Mouse (Mus musculus): ENCODE measurements at regions not wholly inside any gene's neighbourhood (a gene's known extent, or its start where the extent isn't known, plus 50 kb on each side); places are given as distances from the start of the nearest gene placed in this dataset.

DNA sequence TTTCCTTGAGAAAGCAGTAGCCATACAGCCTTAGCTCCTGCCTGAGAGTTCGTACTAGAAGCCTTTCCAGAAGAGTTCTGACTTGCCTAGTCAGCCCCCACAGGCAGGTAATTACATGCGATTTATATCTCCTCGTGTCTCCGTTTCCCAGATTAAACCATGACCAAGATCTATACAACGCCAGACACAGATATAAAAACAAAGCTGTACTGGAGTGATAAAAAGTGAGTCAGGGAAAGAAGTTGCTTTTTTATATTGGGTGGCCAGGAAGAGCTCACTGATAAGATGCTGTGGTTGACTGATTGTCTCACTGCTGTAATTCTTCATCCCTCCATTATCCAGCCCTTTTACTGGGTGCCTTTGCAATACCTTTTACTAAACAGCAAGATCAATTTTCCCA is 64.4 kb upstream of the Asb5 start:
- DNase-seq = no peak

DNA sequence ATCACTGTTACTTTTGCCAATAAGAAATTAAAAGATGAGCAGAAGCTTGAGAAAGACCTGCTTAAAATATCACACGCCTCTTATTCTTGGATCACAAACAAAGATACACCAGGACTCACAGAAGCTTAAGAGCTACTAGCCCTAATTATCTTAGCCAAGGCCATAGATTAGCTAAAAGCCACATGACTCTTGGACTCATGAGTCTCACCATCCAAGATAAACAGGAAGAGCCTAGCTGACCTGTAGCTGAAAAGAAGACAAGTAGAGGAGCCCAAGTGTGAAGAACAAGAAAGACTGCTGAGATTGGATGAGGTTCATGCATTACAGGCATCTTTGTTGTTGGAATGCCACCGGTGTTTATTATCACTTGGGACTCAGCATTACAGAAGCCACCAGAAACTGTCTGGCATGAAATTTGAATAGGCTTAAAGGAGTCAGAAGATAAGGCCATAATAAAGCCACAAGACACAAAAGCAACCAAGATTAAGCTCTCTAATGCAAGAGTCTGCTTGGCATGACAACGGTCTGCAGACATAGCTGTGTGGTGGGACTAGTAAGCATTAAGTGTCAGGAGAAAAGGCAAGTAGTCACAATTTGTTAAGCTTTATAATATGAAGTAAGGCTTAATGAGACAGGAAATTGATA is 63.8 kb upstream of the Asb5 start:
- no peak for DNase-seq

Measured in cerebellum, postnatal 14 days (tissue).